Mouse (Mus musculus) MN1 (cell line): ENCODE results near the gene Scyl1.

Experiments used
- DNase-seq: peaks from one replicate; pipeline ENCODE4 v3.0.0-alpha.2; 2016; ENCODE audit warnings: low spot score

Gene Scyl1

DNA sequence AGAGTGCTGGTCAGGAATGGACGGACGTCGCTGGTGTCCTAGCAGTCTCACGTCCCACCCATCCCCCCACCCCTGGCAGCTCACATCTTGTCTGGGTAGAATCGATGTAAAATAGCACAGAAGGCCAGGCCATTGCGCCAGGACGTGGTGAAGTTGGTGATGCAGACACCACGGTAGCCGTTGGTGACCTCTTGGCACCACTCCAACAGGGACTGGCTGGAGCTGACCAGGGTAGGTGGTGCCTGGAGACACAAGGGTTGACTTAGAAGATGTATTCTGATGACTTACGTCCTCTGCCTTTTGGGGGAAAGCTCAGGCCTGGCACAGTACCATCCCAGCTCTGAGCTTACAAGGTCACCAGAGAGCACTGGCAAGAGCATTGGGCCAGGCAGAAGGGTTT is 54.3 kb downstream of the Scyl1 start:
- peak; percentile 68 for DNase-seq

DNA sequence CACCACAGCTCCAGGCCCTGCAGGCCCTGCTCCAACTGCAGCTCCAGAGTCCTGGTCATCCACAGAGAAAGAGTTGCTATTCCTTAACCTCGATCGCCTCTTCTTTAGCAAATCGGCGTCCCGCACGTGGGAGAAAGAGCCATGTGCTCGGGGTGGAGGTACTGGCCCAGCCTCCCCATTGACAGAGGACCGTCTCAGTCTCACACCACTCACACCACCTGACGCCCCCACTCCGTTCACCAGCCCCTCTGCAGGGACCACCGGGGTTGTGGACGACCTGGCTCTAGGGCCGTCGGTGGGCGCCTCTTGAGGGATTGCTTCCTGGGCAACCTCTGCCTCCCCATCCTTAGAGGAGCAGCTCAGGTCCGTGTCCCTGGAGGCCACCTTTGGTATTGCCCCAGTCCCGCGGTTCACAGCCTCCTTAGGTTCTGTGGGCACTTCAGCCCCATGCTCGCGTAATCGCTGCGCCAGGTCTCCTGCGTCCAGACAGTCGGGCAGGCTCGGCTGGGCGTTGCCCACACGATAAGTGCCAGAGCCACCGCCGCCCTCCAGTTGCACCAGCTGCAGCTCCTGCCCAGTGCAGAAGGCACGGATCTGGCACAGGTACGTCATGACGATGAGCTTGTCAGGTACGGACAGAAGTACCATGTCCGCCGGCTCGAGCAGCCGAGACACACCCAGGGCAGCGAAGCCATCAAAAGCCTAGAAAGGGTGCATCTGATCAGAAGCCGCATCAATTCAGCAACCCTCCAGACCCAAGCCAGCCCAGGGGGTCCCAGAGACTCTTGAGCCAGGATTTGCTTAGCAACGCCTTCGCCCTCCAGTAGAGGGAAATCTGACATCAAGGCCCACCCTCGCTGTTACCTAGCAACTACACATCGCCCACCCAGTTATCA is 55.2 kb downstream of the Scyl1 start:
- DNase-seq = peak; percentile 86

DNA sequence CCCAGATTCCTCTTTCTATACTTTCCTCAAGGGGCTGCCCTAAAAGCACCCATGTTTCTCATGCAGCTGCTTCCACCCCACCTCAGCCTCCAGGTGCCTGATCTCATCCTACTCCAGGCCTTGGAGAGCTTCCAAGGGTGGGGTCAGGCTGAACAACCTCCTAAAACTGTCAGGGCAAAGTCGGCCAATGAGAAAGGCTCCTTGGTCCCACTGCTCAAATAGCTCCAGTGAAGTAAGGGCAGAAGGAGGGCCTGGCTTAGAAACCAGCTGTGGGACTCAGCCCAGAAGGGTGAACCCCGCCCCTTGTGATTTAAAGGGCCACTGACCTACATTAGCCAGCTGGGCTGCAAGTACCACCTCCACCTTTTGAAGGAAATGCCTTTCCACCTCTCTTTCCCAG is 57.5 kb downstream of the Scyl1 start:
- DNase-seq = peak; percentile 41

- no peak for DNase-seq
These were observed 58.0 kb downstream of the Scyl1 start for GRCm38 (mm10) chr19:5713255-5713654.

DNA sequence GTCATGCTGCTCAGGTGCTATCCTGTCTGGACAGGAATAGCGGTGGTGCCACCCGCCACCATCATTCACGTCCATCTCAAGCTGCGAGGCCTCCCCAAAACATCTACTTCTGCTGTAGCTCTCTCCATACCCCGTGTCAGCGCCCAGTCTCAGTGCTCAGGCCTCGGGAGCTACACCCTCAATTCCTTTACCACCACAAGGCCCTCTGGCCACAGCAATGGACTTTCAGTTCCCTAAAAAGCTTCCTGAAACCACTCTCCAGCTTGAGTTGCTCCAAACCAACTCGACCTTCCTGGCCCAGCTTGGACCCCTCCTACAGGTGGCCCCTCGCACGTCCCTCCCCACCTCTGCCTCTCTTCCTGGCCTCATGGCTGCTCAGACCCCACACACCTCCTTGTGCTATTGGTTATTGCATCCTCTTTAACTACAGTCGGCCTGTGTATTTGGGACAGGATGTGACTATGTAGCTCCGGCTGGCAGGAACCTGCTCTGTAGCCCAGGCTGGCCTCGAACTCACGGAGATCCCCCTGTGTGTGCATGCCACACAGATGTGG is 59.2 kb downstream of the Scyl1 start:
- DNase-seq = no peak

DNA sequence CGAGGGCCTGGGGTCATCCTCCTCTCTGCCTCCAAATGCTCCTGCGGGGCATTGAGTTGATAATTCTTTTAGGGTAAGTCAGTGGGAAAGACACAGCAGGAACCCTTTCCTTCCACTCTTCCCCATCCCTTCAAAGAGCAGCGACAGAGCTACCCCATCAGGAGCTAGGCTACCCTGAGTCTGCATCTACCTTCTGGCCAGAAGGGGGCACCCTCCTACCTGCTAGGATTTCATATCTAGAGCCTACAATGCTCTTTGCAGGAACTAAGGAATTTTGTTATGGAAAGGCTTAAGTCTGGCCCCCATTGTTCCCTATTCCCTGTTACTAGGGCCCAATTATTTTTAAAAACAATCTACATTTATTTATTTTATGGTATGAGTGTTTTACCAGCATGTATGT is 60.0 kb downstream of the Scyl1 start:
- no peak for DNase-seq

DNA sequence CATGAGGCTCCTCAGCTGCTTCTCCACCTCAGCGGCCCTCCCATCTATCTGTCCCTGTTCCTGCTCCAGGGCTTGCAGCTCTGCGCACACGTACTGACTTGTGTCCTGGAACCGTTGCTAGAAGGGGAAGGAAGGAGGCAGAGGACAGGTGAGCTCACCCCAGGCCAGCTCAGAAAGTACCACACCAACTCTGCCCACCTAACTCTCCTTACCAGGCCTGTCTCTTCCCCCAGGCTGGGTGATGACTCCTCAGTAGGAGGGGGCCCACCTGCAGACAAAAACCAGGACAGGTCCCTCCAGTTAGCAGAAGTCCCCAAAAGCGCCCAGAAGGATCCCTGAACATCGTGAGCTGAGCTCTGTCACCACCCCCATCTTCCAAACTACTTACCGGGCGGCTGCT is 60.6 kb downstream of the Scyl1 start:
- DNase-seq = no peak

- DNase-seq = no peak
These were observed 61.2 kb downstream of the Scyl1 start for GRCm38 (mm10) chr19:5710068-5710467.
